Mouse (Mus musculus): Measurements from ENCODE around the gene Glt8d2.
"Not testable (repeated sequence)": the region's sequence is repeated elsewhere in the genome, so short reads cannot be mapped to it uniquely, and the experiment has no call there.

Gene Glt8d2

DNA sequence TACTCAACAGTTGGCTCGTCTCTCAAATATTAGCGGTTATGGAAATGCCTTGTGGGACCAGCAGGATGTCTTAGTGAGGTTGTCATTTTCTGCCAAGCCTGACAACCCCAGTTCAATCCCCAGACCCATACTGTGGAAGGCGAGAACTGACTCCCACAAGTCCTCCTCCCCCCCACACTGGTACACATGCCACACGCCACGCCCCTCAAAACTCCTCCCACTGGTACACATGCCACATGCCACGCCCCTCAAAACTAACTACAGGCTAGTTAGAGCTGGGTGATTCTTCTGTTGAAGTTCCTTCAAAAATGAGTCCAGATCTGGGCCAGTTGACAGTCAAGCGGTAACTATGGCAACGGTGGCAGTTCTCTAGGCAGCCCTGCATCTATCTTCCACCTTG, 44.4 kb downstream of the Glt8d2 start:
- ATAC-seq (ENCODE audit: low TSS enrichment) = peak; percentile 41; the same call in 1 of the 2 replicates

DNA sequence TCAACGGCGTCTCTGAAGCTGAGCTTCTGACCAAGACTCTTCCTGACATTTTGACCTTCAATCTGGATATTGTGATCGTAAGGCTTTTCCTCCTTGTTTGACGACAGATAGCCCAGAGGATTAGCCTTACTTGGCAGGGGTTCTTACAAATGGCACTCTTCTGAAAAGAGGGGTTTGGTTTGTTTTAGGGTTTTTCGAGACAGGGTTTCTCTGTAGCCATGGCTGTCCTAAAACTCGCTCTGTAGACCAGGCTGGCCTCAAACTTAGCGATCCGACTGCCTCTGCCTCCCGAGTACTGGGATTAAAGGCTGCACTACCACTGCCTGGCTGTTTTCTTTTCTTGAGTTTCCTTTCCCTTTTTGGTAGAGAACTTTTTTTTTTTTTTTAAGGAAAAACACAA, 49.0 kb downstream of the Glt8d2 start:
- ATAC-seq (ENCODE audit: low TSS enrichment) = no peak

DNA sequence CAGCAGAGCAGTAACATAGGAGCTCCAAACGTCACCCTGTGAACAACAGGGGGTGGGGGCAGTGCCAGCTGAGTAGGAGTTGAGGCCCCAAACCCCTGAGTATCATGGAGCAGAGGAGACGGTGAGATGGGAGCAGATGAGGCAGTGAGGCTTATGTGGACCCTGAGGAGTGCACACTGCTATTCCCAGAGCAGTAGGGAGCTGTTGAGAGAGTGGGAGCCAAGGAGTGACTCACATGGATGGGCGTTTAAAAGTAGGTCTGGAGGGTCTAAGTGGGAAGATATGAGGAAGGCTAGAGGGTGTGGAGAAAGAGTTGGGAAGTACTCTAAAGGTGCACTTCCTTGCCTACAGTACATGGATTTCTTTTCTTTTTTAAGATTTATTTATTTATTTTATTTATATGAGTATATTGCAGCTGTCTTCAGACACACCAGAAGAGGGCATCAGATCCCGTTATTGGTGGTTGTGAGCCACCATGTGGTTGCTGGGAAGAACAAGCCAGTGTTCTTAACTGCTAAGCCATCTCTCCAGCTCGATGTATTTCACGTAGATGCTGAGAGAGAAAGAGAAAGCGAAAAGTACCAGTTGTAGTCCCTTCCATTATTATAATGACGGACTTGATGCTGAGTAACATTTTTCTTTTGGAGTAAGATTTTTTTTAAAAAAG, 51.3 kb downstream of the Glt8d2 start:
- peak; percentile 76 for ATAC-seq (ENCODE audit: low TSS enrichment)

DNA sequence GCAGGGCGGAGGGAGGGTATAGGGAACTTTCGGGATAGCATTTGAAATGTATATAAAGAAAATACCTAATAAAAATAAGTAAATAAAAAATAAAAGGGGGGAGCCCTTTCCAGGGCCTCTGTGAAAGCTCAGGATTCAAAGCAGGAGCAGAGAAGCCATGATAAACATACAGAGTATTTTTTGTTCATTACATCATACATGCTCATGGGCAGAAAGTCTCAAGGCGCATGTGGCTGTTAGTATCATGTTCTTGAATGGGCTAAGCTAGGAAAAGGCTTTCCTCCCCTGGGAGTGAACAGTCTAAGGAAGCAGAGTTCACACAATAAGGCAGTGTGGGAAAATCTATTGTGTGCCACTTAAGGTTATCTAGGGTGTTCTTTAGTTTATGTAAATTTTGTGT, 54.1 kb downstream of the Glt8d2 start:
- ATAC-seq (ENCODE audit: low TSS enrichment) = no peak

DNA sequence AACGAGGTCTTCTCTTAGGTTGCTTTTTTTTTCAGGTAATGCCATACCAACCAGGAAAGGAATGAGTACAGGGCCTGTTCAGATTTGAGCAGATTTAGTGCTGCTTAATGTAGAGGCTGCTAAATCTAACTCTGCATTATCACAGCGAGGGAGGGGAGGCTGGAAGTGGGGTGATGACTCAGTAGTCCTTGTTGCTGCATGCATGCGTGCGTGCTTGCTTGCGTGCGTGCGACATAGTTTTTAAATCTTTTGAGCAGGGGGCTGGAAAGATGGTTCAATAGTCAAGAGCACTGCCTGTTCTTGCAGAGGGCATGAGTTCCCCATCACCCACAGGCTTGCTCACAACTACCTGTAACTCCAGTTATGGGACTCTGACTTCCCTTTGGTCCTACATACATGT, 56.1 kb downstream of the Glt8d2 start:
- ATAC-seq (ENCODE audit: low TSS enrichment) = peak; percentile 13; the same call in 1 of the 2 replicates

DNA sequence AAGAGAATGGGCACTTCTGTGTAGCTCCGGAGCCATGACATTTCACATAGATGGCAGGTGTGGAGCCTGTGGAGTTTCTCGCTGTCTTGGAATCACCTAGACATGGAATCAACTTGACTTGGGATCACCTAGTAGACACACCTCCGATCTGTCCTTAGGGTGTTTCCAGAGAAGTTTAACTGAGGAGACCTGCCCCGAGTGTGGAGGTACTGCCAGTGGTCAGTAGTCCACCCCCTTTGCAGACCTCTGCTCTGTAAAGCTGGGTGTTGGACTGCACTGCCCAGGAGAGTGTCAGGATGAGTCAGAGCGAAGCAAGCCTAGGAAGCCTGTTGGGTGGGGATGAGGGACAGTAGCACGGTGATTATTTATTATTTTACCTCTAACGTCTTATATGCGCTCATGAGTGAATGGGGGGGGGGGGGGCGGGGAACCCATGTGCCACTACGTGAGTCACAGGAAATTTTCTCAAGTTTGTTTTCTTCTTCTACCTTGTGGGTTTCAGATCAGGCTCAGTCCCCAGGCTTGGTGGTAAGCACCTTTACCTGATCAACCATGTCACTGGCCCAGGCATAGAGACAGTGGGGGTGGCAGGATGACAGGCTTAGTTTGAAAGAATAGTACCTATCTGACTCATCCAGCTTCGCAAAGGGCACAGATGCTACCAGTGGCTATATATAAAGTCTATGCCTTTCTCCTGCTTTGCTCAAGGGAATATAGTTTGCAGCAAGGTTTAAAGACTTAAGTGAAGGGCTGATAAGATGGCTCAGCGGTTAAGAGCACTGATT, 57.8 kb downstream of the Glt8d2 start:
- ATAC-seq (ENCODE audit: low TSS enrichment) = no peak

DNA sequence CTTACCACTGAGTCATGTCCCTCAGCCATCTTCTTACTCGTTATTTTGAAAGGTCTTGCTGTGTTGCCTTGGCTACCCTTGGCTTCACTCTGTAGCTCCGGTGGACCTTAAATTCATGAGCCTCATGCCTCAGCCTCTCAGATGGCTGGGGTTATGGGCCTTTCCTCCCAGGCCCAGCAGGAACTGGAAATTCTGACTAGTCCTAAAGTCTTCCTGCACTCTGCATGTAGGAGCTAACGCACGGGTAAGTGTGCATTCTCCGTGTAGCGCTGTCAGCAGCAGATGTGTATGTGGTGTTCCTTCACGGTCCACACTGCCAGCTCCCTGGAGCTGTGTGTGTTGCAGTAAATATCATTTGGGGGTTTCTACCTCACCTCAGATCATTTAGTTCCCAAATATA, 59.3 kb downstream of the Glt8d2 start:
- ATAC-seq (ENCODE audit: low TSS enrichment) = no peak

DNA sequence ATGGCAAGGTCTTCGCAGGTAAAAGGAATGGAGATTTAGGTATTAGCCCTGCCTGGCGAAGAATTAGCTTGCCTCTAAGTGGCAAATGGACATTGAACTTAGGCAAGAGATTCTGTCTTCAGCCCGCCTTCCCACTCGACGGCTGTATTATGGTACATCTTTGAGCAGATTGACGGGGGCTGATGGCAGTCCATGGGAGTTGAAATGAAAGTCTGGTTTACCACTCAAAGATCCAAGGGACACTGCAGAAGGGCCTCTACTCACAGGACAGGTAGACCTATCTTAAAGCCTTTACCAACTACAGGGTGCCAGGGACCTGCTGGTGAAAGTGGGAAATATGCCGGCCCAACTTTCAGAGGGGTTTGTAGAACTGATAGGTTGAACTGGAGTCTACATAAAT, 60.0 kb downstream of the Glt8d2 start:
- ATAC-seq (ENCODE audit: low TSS enrichment) = no peak

DNA sequence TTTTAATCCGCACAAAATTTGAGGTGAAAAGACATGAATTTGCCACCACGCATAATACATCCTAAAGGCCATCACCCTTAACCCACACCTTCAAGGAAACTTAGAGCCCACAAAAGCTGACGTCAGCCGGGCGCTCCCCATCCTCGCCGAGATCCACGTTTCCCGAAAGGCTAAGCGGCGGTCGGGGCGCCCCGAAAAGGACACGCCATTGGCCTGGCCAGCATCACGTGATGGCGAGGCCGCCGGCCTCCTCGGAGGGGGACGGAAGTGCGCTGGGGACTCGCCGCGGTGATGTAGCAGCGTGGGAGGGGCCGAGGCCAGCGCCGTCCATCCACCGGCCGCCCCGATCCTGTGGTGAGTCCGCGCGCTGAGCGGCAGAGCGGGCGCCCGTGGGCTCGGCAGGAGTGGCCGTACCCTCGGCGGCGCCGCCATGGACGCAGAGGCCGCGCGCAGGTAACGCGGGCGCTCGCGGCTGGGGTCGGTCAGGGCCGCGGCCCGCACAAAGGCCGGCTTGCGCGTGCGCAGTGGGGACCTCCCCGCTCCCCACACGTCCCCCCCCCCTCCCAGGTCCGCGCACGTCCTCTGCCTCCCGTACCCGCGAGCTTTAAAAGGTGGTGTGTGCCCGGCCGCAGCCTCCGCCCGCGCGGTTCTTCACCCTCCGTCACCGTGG, 60.7 kb downstream of the Glt8d2 start, which contains the start of gene Tdg:
Gene Tdg (plus strand): TSS at position 243 of the 670 bp plus-strand sequence.
- ATAC-seq (ENCODE audit: low TSS enrichment) = peak; percentile 82

DNA sequence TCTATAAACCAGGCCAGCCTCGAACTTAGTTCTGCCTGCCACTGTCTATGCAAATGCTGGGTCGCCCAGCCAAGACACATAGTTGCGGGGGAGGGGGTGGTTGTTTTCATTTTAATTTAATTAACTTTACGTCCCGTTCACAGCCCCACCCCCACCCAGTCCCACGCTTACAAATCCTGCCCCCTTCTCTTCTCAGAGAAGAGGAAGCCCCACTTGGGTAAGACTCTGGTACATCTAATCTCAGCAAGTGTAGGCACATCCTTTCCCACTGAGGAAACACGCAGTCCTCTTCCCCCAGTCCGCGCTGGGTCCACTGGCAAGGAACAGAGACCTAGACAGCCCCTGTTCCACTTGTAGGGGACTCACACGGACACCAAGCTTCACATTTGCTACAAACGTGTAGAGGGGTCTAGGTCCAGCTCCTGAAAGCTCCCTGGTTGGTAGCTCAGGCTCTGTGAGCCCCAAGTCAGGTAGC, 61.3 kb downstream of the Glt8d2 start:
- peak; percentile 18 for ATAC-seq (ENCODE audit: low TSS enrichment)

DNA sequence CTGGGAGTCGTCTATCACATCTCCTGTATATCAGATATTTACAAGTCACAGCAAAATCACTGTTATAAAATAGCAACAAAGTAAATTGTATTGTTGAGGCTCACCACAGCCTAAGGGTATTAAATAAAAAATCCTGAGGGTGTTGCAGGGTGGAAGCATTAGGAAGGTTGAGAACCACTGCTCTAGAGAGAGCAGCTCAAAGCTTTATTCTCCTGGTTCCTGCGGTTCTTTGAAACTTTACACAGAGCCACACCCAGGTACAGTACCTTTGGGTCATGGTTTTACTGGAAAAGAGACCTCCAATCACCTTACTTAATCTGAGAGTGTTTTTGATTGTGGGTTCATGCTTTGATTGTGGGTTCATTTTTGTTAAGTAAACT, 66.9 kb downstream of the Glt8d2 start:
- not testable (repeated sequence) for ATAC-seq (ENCODE audit: low TSS enrichment)

DNA sequence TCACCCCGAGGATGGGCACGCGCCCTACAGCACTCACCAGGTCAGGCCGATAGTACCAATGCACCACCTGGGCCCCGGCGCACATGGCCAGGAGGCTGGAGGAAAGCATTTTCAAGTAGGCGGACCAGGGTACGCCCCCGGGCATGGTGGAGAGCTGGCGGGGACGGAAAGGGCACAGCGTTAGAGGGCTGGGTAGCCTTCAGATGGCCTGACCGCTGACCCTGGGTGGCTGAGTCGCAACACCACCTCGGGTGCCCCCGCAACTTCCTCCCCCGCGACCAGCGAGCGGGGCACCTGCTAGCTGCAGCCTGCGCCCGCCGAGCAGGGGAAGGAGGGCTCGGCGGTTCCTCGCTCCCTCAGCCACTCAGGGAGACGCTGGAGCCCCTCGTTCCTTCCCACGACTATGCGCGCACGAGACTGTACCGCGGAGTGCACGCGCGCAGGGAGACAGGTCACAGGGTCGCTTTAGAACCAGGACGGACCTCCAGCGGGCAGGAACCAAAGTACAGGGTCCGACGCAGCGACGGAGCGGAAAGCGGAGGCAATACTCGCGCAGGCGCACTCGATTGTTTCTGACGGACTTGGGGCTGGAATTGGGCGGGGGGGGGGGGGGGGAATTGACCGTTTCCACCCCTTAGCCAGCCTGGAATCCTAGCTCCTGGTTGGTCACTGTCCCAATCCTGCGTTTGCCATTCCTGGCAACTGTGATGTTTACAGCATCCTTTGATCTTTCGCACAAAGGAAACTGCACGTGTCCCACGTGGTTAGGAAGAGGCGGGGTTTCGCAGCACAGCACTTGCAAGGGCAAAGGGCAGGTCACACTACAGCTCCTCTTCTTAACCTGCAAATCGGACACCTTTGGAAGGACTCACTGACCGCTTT, 67.5 kb downstream of the Glt8d2 start, which contains the start of gene 1190007I07Rik:
Gene 1190007I07Rik (minus strand): TSS at position 558 of the 882 bp plus-strand sequence.
- peak; percentile 85 for ATAC-seq (ENCODE audit: low TSS enrichment)

DNA sequence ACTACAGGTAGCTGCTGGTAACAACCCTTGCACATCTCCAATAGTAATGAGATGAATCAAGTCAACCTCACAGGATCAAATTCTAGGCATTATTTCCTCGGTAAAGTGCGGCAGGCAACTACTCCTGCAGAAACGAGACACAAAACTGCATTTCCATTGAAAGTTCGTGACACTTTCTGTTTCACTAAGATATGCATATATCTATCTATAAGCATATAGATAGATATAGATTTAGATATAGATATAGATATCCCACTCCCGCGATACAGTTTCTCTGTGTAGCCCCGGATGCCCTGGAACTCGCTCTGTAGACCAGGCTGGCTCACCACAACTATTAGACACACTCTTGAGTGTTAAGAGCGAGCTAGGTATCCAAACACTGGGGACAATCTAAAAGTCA, 68.2 kb downstream of the Glt8d2 start:
- ATAC-seq (ENCODE audit: low TSS enrichment) = no peak

All from frontal cortex, adult (tissue).